Mouse (Mus musculus): ENCODE results near the gene Chpt1. TPM values are rescaled to one million over a fixed set of nuclear protein-coding genes. Genes with fewer than 3 reads are reported as not detected.
"Not testable (repeated sequence)": the region's sequence is repeated elsewhere in the genome, so short reads cannot be mapped to it uniquely, and the experiment has no call there.

Gene Chpt1
- polyA plus RNA-seq, 1 experiment from 2014 or later: 51.1 TPM

GRCm38 (mm10) chr10:88501370-88501769 lies 2.5 kb downstream of the Chpt1 start:
- peaks cover 13% of the 10 kb centered on the region for H3K4me1 ChIP-seq (ENCODE audit: control insufficient read depth, insufficient read depth, low read length)
- H3K9me3 ChIP-seq (ENCODE audit: control insufficient read depth, low read length): no peaks in the 10 kb centered on the region
- H3K27me3 ChIP-seq (replicated peaks; ENCODE audit: control insufficient read depth, insufficient read depth, low read length): no peaks in the 10 kb centered on the region
- peak overlapping the region; percentile 86 for H3K4me3 ChIP-seq (ENCODE audit: low read length)
- no peak for ATAC-seq
- peak overlapping the region; percentile 45 for H3K9ac ChIP-seq (ENCODE audit: low read depth, low read length)
- no peaks in the 10 kb centered on the region for H3K36me3 ChIP-seq (ENCODE audit: control insufficient read depth, insufficient read depth, low read length)
- WGBS: 47% methylated on average over 10 of the region's 10 CpGs
- H3K4me2 ChIP-seq (ENCODE audit: low read depth, low read length): peak overlapping the region; percentile 48
- H3K27ac ChIP-seq (ENCODE audit: low read length): peak overlapping the region; percentile 70

GRCm38 (mm10) chr10:88499993-88500392 lies 3.9 kb downstream of the Chpt1 start:
- Histone ChIP-seq H3K27me3 (replicated peaks; ENCODE audit: control insufficient read depth, insufficient read depth, low read length) (no peaks in the 10 kb centered on the region), H3K36me3 (ENCODE audit: control insufficient read depth, insufficient read depth, low read length) (no peaks in the 10 kb centered on the region), H3K4me3 (ENCODE audit: low read length) (peak overlapping the region; percentile 86), H3K9me3 (ENCODE audit: control insufficient read depth, low read length) (no peaks in the 10 kb centered on the region), H3K4me1 (ENCODE audit: control insufficient read depth, insufficient read depth, low read length) (peaks cover 22% of the 10 kb centered on the region), H3K9ac (ENCODE audit: low read depth, low read length) (peak overlapping the region; percentile 45), H3K4me2 (ENCODE audit: low read depth, low read length) (peak overlapping the region; percentile 48), H3K27ac (ENCODE audit: low read length) (peak overlapping the region; percentile 50)
- 56% methylated on average over 5 of the region's 5 CpGs for WGBS
- ATAC-seq: no peak

GRCm38 (mm10) chr10:88496864-88497564 lies 6.9 kb downstream of the Chpt1 start:
- Histone ChIP-seq H3K27ac (ENCODE audit: low read length) (peak overlapping the region; percentile 83), H3K9ac (ENCODE audit: low read depth, low read length) (peak overlapping the region; percentile 40; the same call in 1 of the 2 replicates), H3K4me1 (ENCODE audit: control insufficient read depth, insufficient read depth, low read length) (peaks cover 29% of the 10 kb centered on the region), H3K4me2 (ENCODE audit: low read depth, low read length) (peak overlapping the region; percentile 7; the same call in 1 of the 2 replicates), H3K27me3 (replicated peaks; ENCODE audit: control insufficient read depth, insufficient read depth, low read length) (no peaks in the 10 kb centered on the region), H3K36me3 (ENCODE audit: control insufficient read depth, insufficient read depth, low read length) (no peaks in the 10 kb centered on the region), H3K4me3 (ENCODE audit: low read length) (0 out of 2 replicates have a peak overlapping the region, but pooled peaks have one; percentile 5), H3K9me3 (ENCODE audit: control insufficient read depth, low read length) (no peaks in the 10 kb centered on the region)
- 48% methylated on average over 11 of the region's 11 CpGs for WGBS
- peak; percentile 72 for ATAC-seq

- Histone ChIP-seq H3K9ac (ENCODE audit: low read depth, low read length) (no peak overlapping the region), H3K4me2 (ENCODE audit: low read depth, low read length) (peak overlapping the region; percentile 28), H3K36me3 (ENCODE audit: control insufficient read depth, insufficient read depth, low read length) (no peaks in the 10 kb centered on the region), H3K4me1 (ENCODE audit: control insufficient read depth, insufficient read depth, low read length) (peaks cover 29% of the 10 kb centered on the region), H3K4me3 (ENCODE audit: low read length) (no peak overlapping the region), H3K27ac (ENCODE audit: low read length) (peak overlapping the region; percentile 65), H3K9me3 (ENCODE audit: control insufficient read depth, low read length) (no peaks in the 10 kb centered on the region), H3K27me3 (replicated peaks; ENCODE audit: control insufficient read depth, insufficient read depth, low read length) (no peaks in the 10 kb centered on the region)
- WGBS: 68% methylated on average over 4 of the region's 4 CpGs
- ATAC-seq: peak; percentile 89
These were observed 8.8 kb downstream of the Chpt1 start for GRCm38 (mm10) chr10:88494959-88495587.

GRCm38 (mm10) chr10:88492658-88493057 lies 11.2 kb downstream of the Chpt1 start:
- no peak overlapping the region for H3K27ac ChIP-seq (ENCODE audit: low read length)
- H3K9me3 ChIP-seq (ENCODE audit: control insufficient read depth, low read length): no peaks in the 10 kb centered on the region
- no peak overlapping the region for H3K9ac ChIP-seq (ENCODE audit: low read depth, low read length)
- no peaks in the 10 kb centered on the region for H3K27me3 ChIP-seq (replicated peaks; ENCODE audit: control insufficient read depth, insufficient read depth, low read length)
- no peaks in the 10 kb centered on the region for H3K36me3 ChIP-seq (ENCODE audit: control insufficient read depth, insufficient read depth, low read length)
- H3K4me1 ChIP-seq (ENCODE audit: control insufficient read depth, insufficient read depth, low read length): peaks cover 27% of the 10 kb centered on the region
- no peak overlapping the region for H3K4me3 ChIP-seq (ENCODE audit: low read length)
- no peak for ATAC-seq
- WGBS: 82% methylated on average over 8 of the region's 8 CpGs
- no peak overlapping the region for H3K4me2 ChIP-seq (ENCODE audit: low read depth, low read length)

GRCm38 (mm10) chr10:88491632-88492031 lies 12.2 kb downstream of the Chpt1 start:
- no peak overlapping the region for H3K4me2 ChIP-seq (ENCODE audit: low read depth, low read length)
- peaks cover 24% of the 10 kb centered on the region for H3K4me1 ChIP-seq (ENCODE audit: control insufficient read depth, insufficient read depth, low read length)
- H3K4me3 ChIP-seq (ENCODE audit: low read length): no peak overlapping the region
- H3K27ac ChIP-seq (ENCODE audit: low read length): no peak overlapping the region
- H3K9ac ChIP-seq (ENCODE audit: low read depth, low read length): no peak overlapping the region
- no peaks in the 10 kb centered on the region for H3K36me3 ChIP-seq (ENCODE audit: control insufficient read depth, insufficient read depth, low read length)
- 64% methylated on average over 7 of the region's 7 CpGs for WGBS
- 0 out of 2 replicates have a peak, but pooled peaks have one; percentile 12 for ATAC-seq
- H3K27me3 ChIP-seq (replicated peaks; ENCODE audit: control insufficient read depth, insufficient read depth, low read length): no peaks in the 10 kb centered on the region
- no peaks in the 10 kb centered on the region for H3K9me3 ChIP-seq (ENCODE audit: control insufficient read depth, low read length)

- H3K4me2 ChIP-seq (ENCODE audit: low read depth, low read length): no peak overlapping the region
- H3K4me3 ChIP-seq (ENCODE audit: low read length): no peak overlapping the region
- H3K9ac ChIP-seq (ENCODE audit: low read depth, low read length): no peak overlapping the region
- peaks cover 5% of the 10 kb centered on the region; the same call in 1 of the 2 replicates for H3K36me3 ChIP-seq (ENCODE audit: control insufficient read depth, insufficient read depth, low read length)
- no peaks in the 10 kb centered on the region for H3K27me3 ChIP-seq (replicated peaks; ENCODE audit: control insufficient read depth, insufficient read depth, low read length)
- ATAC-seq: no peak
- no peaks in the 10 kb centered on the region for H3K9me3 ChIP-seq (ENCODE audit: control insufficient read depth, low read length)
- no peak overlapping the region for H3K27ac ChIP-seq (ENCODE audit: low read length)
- 86% methylated on average over 5 of the region's 5 CpGs for WGBS
- H3K4me1 ChIP-seq (ENCODE audit: control insufficient read depth, insufficient read depth, low read length): peaks cover 12% of the 10 kb centered on the region
These were observed 15.2 kb downstream of the Chpt1 start for GRCm38 (mm10) chr10:88488629-88489028.

GRCm38 (mm10) chr10:88482866-88483265 lies 21.0 kb downstream of the Chpt1 start:
- H3K27me3 ChIP-seq (replicated peaks; ENCODE audit: control insufficient read depth, insufficient read depth, low read length); H3K4me2 ChIP-seq (ENCODE audit: low read depth, low read length); H3K36me3 ChIP-seq (ENCODE audit: control insufficient read depth, insufficient read depth, low read length); H3K27ac ChIP-seq (ENCODE audit: low read length); H3K9me3 ChIP-seq (ENCODE audit: control insufficient read depth, low read length); ATAC-seq; H3K4me3 ChIP-seq (ENCODE audit: low read length); H3K4me1 ChIP-seq (ENCODE audit: control insufficient read depth, insufficient read depth, low read length); H3K9ac ChIP-seq (ENCODE audit: low read depth, low read length): not testable (repeated sequence)
- WGBS: 92% methylated on average over 10 of the region's 10 CpGs

GRCm38 (mm10) chr10:88460122-88460820 lies 43.6 kb downstream of the Chpt1 start:
- Histone ChIP-seq H3K27ac (ENCODE audit: low read length) (no peak overlapping the region), H3K36me3 (ENCODE audit: control insufficient read depth, insufficient read depth, low read length) (no peaks in the 10 kb centered on the region), H3K4me3 (ENCODE audit: low read length) (no peak overlapping the region), H3K4me1 (ENCODE audit: control insufficient read depth, insufficient read depth, low read length) (no peaks in the 10 kb centered on the region), H3K9ac (ENCODE audit: low read depth, low read length) (no peak overlapping the region), H3K27me3 (replicated peaks; ENCODE audit: control insufficient read depth, insufficient read depth, low read length) (no peaks in the 10 kb centered on the region), H3K9me3 (ENCODE audit: control insufficient read depth, low read length) (no peaks in the 10 kb centered on the region), H3K4me2 (ENCODE audit: low read depth, low read length) (no peak overlapping the region)
- WGBS: 72% methylated on average over 18 of the region's 18 CpGs
- peak; percentile 26; the same call in 1 of the 2 replicates for ATAC-seq

Measured in intestine, embryonic 16.5 days (tissue).